Mouse (Mus musculus): ENCODE data around the gene Nop10. TPM values are rescaled to one million over a fixed set of nuclear protein-coding genes. Genes with fewer than 3 reads are reported as not detected.
"Not testable (repeated sequence)": the region's sequence is repeated elsewhere in the genome, so short reads cannot be mapped to it uniquely, and the experiment has no call there.

Gene Nop10
- total RNA-seq, 2 experiments from 2014 or later = 46.2 to 50.4 TPM

DNA sequence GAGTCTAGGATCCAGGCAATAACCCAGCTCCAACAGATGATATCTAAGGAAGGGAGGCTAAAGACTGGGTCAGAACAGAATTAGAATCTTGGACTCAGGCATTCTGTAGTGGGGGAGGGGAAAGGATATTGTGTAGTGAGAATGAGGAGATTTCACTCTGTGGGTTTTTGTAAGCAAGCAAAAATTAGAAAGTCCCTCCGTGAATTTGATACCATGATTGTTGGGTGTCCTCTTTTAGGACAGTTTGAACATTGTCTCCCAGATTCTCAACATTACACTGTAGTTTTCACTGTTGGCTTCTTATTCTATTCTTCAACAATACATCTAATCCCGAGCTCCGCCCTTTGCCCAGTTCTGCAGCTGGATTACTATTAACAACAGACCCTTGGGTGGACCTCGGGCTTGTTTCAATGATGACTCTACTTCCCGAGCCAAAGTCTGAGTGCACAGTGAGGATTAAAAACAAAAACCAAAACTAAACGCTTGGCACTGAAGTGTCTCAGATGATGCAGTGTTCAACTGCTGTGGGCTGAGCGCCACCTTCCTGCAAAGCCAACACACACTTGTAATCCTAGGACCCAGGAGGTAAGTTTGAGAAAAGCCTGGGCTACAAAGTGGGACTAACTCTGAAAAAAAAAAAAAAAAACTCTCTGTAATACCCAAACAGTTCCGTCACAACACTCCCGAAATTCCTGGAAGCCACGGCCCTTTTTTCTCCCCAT is 2.3 kb upstream of the Nop10 start, which contains the start of gene Nutm1:
Nutm1 (minus strand) TSS at position 51 of the 722 bp plus-strand sequence.
- intact Hi-C loops (cut with DNase I) = no loop called here

DNA sequence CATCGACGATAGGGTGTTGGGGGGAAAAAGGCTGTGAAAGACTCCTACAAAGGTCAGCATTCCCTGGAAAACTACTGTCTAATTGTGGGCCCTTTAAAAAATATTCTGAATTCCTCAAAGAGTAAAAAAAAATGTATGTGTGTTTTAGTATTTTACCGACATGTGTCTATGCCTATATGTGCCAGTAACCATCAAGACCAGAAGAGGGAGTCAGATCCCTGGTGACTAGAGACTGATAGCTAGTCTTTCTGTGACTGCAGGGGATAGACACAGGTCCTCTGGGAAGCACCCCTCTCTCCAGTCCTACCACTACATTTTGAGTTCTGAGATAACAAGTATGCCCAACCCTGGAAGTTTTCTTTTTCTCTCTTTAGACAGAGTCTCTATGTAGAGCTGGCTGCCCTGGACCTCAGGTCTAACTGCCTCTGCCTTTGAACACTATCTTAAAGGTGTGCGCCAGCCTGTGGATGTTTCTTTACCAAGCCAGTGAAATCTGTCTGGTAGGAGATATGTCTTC is 1.1 kb downstream of the Nop10 start:
- intact Hi-C loops (cut with DNase I) = loop anchor here (5.0 to 10.0 kb wide), 2 partner anchors 52 to 104 kb away; partner anchors contain the start of gene Emc4
- no peak for DNase-seq

More for the DNA sequence above, 2.3 kb upstream of the Nop10 start, which contains the start of gene Nutm1:
- DNase-seq = peak in 1 of 2 experiments; percentile 40

DNA sequence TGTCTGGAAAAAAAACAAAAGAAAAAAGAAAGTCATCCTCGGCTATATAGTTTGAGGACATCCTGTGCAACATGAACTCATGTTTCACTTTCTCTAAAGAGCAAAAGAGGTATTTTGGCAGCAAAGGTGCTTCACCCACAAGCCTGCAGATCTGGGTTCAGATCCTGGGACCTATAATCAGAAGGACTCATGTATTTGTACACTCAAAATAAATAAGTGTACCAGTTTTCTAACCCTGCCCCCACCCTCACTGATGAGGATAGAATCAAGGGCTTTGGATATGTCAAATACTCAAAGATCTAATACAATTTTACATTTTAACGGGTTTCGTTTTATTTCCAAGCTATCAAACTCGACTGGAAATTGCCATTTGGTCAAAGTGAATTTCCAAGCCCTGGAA is 2.6 kb downstream of the Nop10 start:
- intact Hi-C loops (cut with DNase I) = loop anchor here (5.0 to 10.0 kb wide), 2 partner anchors 50 to 103 kb away; partner anchors contain the start of gene Emc4
- DNase-seq = no peak

DNA sequence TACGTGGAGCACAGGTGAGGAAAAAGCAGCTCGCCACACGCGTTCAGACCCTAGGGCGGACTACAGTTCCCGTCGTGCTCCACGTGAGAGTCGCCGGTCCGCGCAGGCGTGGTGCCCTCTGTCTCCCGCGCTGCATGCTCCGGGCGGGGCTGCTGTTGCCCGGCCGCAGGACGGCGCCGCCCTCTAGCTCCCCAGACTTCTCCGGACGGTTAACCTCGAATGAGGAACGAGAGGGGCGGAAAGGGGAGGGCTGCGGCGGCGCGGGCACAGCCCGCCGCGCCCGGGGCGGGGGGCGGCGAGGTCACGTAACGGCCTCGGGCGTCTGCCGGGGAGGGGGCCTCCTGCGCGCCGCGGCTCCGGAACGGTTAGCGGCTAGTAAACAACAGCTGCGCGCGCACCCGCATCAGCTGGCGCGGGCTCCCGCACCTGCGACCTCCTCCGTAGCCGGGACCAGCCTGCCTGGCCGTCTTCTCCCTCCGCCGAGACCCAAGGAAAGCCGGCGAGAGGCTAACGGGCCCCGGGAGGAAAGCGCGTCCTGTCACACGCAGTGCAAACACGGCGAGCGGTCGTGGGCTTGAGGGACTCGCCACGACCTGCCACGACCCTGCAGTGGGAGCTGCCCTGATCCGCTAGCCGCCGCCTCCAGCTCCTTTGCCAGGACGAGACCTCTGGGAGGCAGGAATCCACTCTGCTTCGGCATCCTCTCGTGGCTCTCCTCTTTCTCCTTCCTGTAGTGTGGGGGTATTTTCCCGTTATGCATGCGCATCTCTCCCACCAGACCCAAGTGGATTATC is 3.9 kb downstream of the Nop10 start, which contains the start of gene Slc12a6:
Slc12a6 (plus strand) TSS at position 378 of the 794 bp plus-strand sequence.
- intact Hi-C loops (cut with DNase I) = loop anchor here (10.0 kb wide), 1 partner anchor 49 kb away; no protein-coding TSS in a partner anchor

DNA sequence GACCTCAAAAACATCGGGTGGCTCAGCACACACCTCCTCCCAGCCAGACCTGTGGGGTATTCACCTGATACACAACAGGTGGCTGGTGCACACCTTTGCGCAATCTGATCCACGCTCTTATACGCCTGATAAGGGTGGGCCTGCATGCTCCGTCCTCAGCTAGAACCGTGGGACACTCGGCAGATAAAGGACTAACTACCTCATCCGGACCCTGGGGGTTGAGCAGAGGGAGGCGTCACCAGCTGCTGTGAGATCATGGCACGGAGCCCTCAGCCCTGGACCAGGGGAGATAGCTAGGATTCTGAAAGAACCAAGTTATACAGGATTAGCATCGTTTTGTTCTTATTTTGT is 4.5 kb downstream of the Nop10 start, which contains the start of gene Gm21985:
Gm21985 (plus strand) TSS at position 73 of the 351 bp plus-strand sequence.
- peak; percentile 47 to 49 for DNase-seq
- intact Hi-C loops (cut with DNase I) = loop anchor here (10.0 kb wide), 1 partner anchor 49 kb away; no protein-coding TSS in a partner anchor

More for the DNA sequence above, 3.9 kb downstream of the Nop10 start, which contains the start of gene Slc12a6:
- peak; percentile 86 to 92 for DNase-seq

DNA sequence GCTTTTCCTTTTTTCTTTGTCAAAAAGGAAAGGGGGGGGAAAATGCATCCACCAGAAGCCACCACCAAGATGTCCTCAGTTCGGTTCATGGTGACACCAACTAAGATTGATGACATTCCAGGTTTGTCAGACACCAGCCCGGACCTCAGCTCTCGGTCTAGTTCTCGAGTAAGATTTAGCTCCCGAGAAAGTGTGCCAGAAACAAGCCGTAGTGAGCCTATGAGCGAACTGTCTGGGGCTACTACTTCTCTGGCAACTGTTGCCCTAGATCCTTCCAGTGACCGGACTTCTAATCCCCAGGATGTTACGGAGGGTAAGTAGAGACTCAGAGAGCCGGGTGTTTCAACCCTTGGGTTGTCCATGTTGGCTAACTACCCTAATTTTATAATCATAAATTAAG is 5.1 kb downstream of the Nop10 start:
- intact Hi-C loops (cut with DNase I) = loop anchor here (10.0 kb wide), 1 partner anchor 48 kb away; no protein-coding TSS in a partner anchor
- no peak for DNase-seq

DNA sequence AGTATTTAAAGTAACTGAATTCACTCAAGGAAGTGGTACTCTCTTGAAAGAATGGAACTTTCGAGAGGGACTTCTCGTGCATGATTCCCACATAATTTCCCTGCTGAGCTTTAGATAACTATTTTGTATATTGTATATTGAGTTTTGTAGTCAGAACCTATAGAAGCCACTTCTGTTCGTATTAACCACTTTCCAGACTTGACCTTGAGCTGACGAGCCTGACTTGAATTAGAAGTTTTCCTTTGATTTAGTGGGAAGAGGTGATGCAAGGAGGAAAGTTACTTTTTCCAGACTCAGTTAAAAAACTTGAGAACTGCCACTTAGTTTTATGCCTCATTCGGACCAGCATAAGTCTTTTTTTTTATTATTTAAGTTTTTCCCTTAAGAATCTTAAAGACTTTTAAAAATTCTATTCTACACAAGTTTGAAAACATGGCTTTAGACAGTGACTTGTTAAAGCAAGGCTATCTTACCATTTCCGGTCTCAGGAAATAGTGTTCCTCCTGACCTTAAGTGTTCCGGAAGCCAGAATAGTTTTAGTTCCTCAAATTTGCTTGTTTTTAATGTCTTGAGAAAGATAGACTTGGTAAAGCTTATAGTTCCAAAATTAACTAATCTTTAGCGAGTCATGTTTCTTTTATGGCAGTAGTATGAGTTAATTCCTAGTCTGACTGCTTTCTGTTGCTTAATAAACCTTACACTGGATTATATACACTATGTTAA is 6.0 kb downstream of the Nop10 start:
- no peak for DNase-seq
- intact Hi-C loops (cut with DNase I) = loop anchor here (10.0 kb wide), 1 partner anchor 47 kb away; no protein-coding TSS in a partner anchor

DNA sequence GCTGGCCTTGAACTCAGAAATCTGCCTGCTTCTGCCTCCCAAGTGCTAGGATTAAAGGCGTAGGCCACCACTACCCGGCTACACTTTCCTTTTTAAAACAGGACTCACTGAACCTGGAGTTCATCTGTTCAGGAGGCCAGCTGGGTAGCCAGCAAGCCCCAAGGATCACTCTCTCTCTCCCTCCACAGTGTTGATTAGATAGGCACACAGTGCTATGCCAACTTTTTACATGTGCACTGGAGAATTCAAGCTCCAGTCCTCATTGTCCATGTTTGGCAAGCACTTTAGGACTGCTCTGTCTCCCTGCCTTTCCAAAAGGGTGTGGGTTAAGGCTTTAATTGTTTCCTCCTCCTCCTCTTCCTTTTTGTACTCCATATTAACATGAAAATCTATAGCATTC is 8.3 kb downstream of the Nop10 start:
- intact Hi-C loops (cut with DNase I) = no loop called here

DNA sequence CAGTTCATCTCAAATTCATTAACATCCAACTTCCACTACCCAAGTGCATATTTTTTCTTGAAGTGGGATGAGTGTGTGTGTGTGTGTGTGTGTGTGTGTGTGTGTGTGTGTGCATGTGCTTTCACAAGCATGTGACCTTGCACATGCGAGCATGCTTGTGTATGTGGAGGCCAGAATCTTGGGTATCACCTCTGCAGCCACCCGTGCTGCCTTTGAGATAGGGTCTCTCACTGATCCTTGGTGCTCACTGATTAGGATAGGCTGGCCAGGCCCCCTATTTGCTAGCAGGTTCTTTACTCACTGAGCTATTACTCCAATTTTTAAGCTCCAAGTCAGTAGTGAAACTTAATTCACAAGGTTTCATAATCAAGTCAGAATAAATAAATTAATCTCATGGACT is 11.2 kb downstream of the Nop10 start:
- no peak for DNase-seq
- intact Hi-C loops (cut with DNase I) = no loop called here

More for the DNA sequence above, 8.3 kb downstream of the Nop10 start:
- DNase-seq = no peak

DNA sequence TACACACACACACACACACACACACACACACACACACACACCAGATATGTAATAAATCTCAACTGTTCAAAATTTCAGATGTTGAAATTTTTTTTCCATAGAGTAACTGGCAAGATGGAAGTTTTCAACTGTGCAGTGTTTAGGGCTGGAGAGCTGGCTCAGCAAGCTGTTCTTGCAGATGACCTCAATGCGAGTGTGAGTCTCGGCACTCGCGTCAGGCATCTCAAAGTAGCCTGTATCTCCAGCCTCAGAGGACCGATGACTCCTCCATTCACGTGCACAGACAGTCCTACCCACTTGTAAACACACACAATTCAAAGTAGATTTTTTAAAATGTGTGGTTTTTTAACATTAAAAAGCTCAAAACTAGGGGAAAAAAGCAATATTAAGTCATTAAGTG is 11.7 kb downstream of the Nop10 start:
- intact Hi-C loops (cut with DNase I) = no loop called here
- DNase-seq = no peak

DNA sequence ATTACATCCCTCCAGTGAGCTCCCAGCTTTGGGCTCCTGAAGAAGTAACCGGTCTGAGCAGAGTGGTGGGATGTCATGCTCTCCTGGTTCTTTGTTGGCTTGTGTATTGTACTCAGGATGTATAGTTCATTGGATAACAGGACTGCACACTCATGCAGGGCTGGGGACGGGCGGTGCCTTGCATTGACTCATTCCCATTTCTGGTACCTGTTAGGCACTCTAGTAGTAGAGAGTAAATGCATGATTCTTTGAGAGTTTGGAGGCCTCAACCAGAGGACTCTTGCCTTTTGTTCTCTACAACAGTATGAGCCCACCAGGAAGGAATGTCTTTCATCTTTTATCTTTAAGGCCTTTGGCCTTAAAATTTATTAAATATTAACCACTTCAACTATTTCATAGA is 15.1 kb downstream of the Nop10 start:
- intact Hi-C loops (cut with DNase I) = no loop called here
- DNase-seq = no peak

DNA sequence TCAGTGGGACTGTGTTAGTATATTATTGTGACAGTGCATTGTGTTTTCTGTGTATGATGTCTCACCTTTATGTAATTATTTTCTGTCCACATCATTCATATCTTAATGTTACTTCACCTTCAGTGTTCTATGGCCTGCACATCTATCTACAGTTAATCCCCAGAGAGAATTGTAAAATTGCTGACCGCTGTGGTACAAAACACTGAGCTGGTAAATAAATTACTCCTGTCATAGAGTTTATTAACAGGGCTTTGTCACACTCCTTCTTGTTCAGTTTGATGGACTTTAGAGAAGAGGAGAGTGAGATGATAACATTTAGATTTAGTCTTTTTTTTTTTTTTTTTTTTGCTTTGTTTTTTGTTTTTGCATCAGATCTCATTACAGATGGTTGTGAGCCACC is 21.1 kb downstream of the Nop10 start:
- intact Hi-C loops (cut with DNase I) = no loop called here
- no peak for DNase-seq

DNA sequence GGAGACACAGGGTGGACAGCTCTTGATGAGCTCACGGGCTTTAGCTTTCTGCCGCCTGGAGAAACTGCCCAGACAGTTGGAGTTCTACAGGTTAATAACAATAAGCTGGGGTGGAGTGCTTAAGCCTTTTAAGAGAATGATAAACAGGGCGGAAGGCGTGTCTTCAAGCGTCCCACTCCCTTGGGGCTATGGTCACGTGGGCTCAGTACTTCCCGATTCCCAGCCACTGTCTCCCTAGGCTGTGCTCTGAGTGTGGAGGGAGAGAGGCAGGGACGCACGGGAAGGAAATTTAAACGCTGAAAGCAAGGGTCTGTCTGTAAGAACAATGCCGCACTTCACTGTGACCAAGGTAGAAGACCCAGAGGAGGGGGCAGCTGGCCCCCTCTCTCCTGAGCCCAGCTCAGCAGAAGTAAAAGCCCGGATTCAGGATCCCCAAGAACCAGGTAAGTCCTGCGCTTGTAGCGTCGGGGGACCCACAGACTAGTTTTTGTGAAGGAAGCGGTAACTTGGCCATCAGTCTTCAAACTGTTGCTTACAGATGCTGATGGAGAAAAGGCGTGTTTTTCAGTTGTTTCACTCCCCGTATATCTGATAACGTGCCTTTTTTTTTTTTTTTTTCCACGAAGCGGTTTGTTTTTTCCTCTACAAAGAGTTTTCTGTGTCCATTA is 22.8 kb downstream of the Nop10 start:
- DNase-seq = peak; percentile 42 to 46
- intact Hi-C loops (cut with DNase I) = no loop called here

DNA sequence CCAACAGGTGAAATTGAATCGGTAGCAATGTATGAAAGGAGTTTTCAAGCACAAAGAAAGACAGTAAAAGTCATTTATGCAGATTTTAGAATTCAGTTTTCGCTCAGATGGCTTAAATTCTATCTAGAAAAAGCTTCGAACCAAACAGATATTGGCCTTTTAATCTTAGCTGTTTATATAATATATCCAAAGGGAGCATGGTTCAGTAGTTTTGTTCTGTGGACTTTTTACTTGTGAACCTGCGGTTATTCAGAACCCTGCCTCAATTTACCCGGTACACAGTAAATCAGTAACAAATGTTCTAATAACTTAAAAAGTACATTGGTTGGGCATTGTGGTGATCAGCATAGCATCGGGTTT is 23.3 kb downstream of the Nop10 start:
- DNase-seq = no peak
- intact Hi-C loops (cut with DNase I) = no loop called here

DNA sequence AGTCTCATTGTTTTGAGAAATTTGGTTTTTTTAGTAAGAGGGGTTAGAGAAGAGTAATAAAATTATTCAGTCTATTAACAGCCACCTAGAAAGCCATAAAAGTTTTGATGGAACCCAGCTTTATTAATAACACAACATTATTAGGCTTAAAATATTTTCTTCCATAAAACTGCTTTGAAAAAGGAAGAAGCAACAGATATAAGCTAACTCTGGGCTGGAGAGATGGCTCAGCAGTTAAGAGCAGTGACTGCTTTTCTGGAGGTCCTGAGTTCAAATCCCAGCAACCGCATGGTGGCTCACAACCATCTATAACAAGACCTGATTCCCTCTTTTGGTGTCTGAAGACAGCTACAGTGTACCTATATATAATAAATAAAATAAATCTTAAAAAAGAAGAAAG is 24.3 kb downstream of the Nop10 start:
- DNase-seq; intact Hi-C loops (cut with DNase I): not testable (repeated sequence)

DNA sequence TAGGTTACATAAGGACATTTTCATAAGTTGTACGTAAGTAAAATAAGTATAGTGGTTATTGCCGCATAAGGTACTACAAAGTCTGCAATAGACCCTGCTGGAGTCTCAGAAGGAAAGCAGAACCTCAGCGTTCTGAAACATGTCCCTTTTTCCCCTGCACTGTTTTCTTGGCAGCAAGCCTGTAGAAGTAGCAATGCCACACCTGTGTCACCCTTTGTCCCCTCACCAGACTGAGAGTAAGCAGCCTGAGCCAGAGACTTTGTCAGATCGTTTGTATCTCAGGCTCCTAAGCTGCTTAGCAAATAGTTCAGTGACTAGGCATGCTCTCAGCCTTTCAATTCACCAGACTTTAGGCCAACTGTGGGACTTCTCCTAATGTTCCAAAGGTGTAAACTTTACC is 25.3 kb downstream of the Nop10 start:
- intact Hi-C loops (cut with DNase I) = no loop called here

DNA sequence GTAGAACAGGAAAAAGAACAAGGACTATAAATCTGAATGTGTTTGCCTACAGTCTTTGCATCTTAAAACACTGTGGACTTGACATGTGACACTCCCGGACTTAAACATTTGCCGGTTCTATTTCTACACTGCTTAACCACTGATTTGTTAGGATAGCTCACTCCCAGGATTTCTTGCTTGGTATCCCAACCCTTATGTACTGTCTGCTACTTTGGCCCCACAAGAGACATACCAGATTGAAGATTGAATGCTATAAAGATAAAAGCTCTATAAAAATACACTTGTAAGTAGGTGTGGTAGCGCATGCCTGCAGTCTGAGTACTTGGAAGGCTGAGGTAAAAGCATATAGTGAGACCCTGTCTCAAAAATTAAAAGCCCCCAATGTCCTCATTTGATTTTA is 27.8 kb downstream of the Nop10 start:
- DNase-seq = no peak
- intact Hi-C loops (cut with DNase I) = no loop called here

More for the DNA sequence above, 25.3 kb downstream of the Nop10 start:
- no peak for DNase-seq

DNA sequence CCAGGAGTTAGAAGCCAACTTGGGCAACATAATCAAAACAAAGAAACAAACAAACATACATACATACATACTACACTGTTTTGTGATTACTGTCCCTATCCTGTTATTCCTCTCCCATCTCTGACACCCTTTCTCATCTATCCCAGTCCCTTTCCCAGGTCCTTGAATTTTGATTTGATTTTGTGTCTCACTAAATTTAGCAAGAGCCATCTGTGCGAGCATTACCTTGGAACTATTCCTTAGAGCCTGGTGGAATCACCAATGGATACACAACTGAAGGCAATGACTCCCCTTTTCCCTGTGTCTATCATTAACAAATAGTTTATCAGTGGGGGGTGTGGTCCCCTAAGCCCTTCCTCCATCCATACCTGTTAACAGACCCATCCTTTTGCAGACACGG is 31.1 kb downstream of the Nop10 start:
- no peak for DNase-seq
- intact Hi-C loops (cut with DNase I) = no loop called here

DNA sequence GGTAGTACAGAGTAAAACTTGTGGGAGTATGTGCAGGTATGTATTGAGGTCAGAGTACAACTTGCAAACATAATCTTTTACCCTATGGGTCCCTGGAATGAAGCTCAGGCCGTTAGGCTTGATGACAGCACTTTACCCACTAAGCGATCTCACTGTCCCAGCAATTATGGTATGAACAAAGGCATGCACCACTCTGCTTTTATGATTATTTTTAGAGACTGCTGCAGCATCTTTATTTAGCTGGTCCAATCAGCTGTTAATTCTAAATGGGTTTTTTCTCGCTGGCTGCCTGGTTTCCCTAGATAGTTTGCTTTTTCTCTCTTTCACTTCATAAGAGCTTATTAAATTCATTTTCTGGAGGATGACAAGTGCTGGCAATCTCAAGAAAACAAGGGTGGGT is 34.5 kb downstream of the Nop10 start:
- intact Hi-C loops (cut with DNase I) = no loop called here
- DNase-seq = no peak

DNA sequence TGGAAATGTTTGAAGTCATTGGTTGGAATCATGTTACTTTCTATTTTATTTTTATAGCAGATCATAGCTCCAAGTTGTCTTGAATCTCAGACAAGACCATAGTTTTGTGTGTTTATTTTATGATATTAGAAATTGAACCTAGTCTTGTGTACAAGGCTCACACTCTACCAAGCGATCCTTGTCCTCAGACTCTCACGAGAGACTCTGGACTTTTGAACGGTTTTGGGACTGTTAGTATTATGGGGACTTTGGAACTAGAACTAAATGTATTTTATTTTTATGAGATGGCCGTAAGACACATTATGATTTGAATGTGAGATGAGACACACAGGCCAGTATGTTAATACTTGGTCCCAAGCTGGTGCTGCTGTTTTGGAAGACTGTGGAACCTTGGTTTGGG is 36.5 kb downstream of the Nop10 start:
- intact Hi-C loops (cut with DNase I) = no loop called here
- no peak for DNase-seq

All from gastrocnemius, postnatal 36 days (tissue).